Mouse (Mus musculus) heart, adult 9 months (tissue): ENCODE measurements at regions not wholly inside any gene's neighbourhood (a gene's known extent, or its start where the extent isn't known, plus 50 kb on each side); places are given as distances from the start of the nearest gene placed in this dataset.
A peak's percentile ranks its signal among the peaks of the same experiment; 100 is the strongest.
"Not testable (repeated sequence)": the region's sequence is repeated elsewhere in the genome, so short reads cannot be mapped to it uniquely, and the experiment has no call there.

ENCODE experiments used
- DNase-seq, 2 experiments: peaks; one replicate each; pipeline ENCODE4 v3.0.0; 2022; ENCODE audit warnings: low spot score in 2 of 2

- not testable (repeated sequence) for DNase-seq
These were observed 989.4 kb downstream of the Ankrd7 start for GRCm38 (mm10) chr6:19855476-19855875.

GRCm38 (mm10) chr6:19864101-19864500 is 998.0 kb downstream of the Ankrd7 start:
- DNase-seq: no peak

GRCm38 (mm10) chr6:19869697-19870096 is 1003.6 kb downstream of the Ankrd7 start:
- DNase-seq: no peak

GRCm38 (mm10) chr6:19911181-19911580 is 1045.1 kb downstream of the Ankrd7 start:
- DNase-seq: no peak

- DNase-seq: not testable (repeated sequence)
These were observed 1075.7 kb downstream of the Ankrd7 start for GRCm38 (mm10) chr6:19941784-19942183.

GRCm38 (mm10) chr6:19944334-19944733 is 1078.2 kb downstream of the Ankrd7 start:
- DNase-seq: no peak

- no peak for DNase-seq
These were observed 1079.6 kb downstream of the Ankrd7 start for GRCm38 (mm10) chr6:19945693-19946092.

- no peak for DNase-seq
These were observed 1109.8 kb downstream of the Ankrd7 start for GRCm38 (mm10) chr6:19975898-19976297.

GRCm38 (mm10) chr6:19991829-19992228 is 1125.7 kb downstream of the Ankrd7 start:
- DNase-seq: no peak

- no peak for DNase-seq
These were observed 1162.3 kb downstream of the Ankrd7 start for GRCm38 (mm10) chr6:20028466-20028865.

- DNase-seq: peak; percentile 13 to 34
These were observed 1171.7 kb downstream of the Ankrd7 start for GRCm38 (mm10) chr6:20037769-20038168.

GRCm38 (mm10) chr6:20078666-20079065 is 1136.6 kb upstream of the Kcnd2 start:
- DNase-seq: no peak

GRCm38 (mm10) chr6:20092057-20092917 is 1123.0 kb upstream of the Kcnd2 start:
- DNase-seq: no peak

- not testable (repeated sequence) for DNase-seq
These were observed 1081.3 kb upstream of the Kcnd2 start for GRCm38 (mm10) chr6:20133991-20134390.

GRCm38 (mm10) chr6:20137546-20137945 is 1077.8 kb upstream of the Kcnd2 start:
- no peak for DNase-seq
